Mouse (Mus musculus) myocyte (in vitro differentiated cells): ENCODE data around the gene Itpr2. TPM values are rescaled to one million over a fixed set of nuclear protein-coding genes. Genes with fewer than 3 reads are reported as not detected.

Source experiments
- H3K27me3 ChIP-seq: one replicate; pipeline ENCODE4 v1.6.1; 2011; ENCODE audit not compliant: control insufficient read depth, insufficient read depth, insufficient read length
- H3K36me3 ChIP-seq: one replicate; pipeline ENCODE4 v1.6.1; 2011; ENCODE audit not compliant: control insufficient read depth, insufficient read depth
- H3K4me2 ChIP-seq: one replicate; pipeline ENCODE4 v1.6.1; 2011; ENCODE audit warnings: low read depth, control low read depth
- H3K4me3 ChIP-seq: one replicate; pipeline ENCODE4 v1.5.1; 2011; ENCODE audit warnings: mild to moderate bottlenecking, control low read depth, moderate library complexity
- H3K79me2 ChIP-seq: one replicate; pipeline ENCODE4 v1.6.1; 2011; ENCODE audit not compliant: control insufficient read depth, insufficient read depth
- H3ac ChIP-seq: one replicate; pipeline ENCODE4 v1.6.1; 2011; ENCODE audit not compliant: control insufficient read depth, insufficient read length
- CEBPB ChIP-seq: IDR thresholded peaks from 2 replicates; pipeline ENCODE4 v1.6.1; 2011; ENCODE audit warnings: mild to moderate bottlenecking, moderate library complexity; ENCODE audit not compliant: poor library complexity, insufficient read depth, severe bottlenecking
- E2F4 ChIP-seq: IDR thresholded peaks from one replicate; pipeline ENCODE4 v1.6.1; 2011; ENCODE audit warnings: mild to moderate bottlenecking, control low read depth, moderate library complexity; ENCODE audit not compliant: insufficient read depth
- MAX ChIP-seq: IDR thresholded peaks from one replicate; pipeline ENCODE4 v1.6.1; 2011; ENCODE audit warnings: low read depth, mild to moderate bottlenecking, control low read depth
- MYOD1 ChIP-seq, 3 experiments: IDR thresholded peaks; one replicate each; pipeline ENCODE4 v1.6.1; 2011; ENCODE audit warnings: control low read depth in 2 of 3, low read depth in 2 of 3, mild to moderate bottlenecking in 2 of 3, moderate library complexity in 1 of 3; ENCODE audit not compliant: insufficient read length in 2 of 3, control insufficient read depth in 1 of 3
- MYOG ChIP-seq, 3 experiments: IDR thresholded peaks; one replicate each; pipeline ENCODE4 v1.6.1; 2011; ENCODE audit warnings: control low read depth in 2 of 3, low read depth in 2 of 3, mild to moderate bottlenecking in 2 of 3; ENCODE audit not compliant: insufficient read length in 2 of 3, control insufficient read depth in 1 of 3, insufficient read depth in 1 of 3
- POLR2A ChIP-seq: IDR thresholded peaks from one replicate; pipeline ENCODE4 v1.6.1; 2011; ENCODE audit warnings: low read depth, mild to moderate bottlenecking, control low read depth, moderate library complexity; ENCODE audit not compliant: insufficient read length
- POLR2AphosphoS2 ChIP-seq: IDR thresholded peaks from one replicate; pipeline ENCODE4 v1.6.1; 2011; ENCODE audit warnings: low read depth, control low read depth; ENCODE audit not compliant: insufficient read length
- REST ChIP-seq: IDR thresholded peaks from one replicate; pipeline ENCODE4 v1.6.1; 2011; ENCODE audit warnings: mild to moderate bottlenecking, control low read depth, moderate library complexity; ENCODE audit not compliant: insufficient read depth, insufficient read length
- SRF ChIP-seq: IDR thresholded peaks from one replicate; pipeline ENCODE4 v1.6.1; 2011; ENCODE audit warnings: low read depth; ENCODE audit not compliant: control insufficient read depth, insufficient read length
- TCF12 ChIP-seq: IDR thresholded peaks from one replicate; pipeline ENCODE4 v1.6.1; 2011; ENCODE audit warnings: mild to moderate bottlenecking, control low read depth; ENCODE audit not compliant: poor library complexity, insufficient read depth, severe bottlenecking
- TCF3 ChIP-seq: IDR thresholded peaks from one replicate; pipeline ENCODE4 v1.6.1; 2011; ENCODE audit warnings: low read depth, control low read depth; ENCODE audit not compliant: insufficient read length
- USF1 ChIP-seq: IDR thresholded peaks from one replicate; pipeline ENCODE4 v1.6.1; 2011; ENCODE audit warnings: low read depth, mild to moderate bottlenecking, control low read depth, moderate library complexity
- polyA plus RNA-seq: library from polyadenylated mRNA; unstranded; fragments of >200 nt; fragmentation: generic; extraction: Trizol; gene quantifications from one replicate; pipeline ENCODE4 v1.2.1, GENCODE M21; 2012; ENCODE audit warnings: missing spikeins

Gene Itpr2
- polyA plus RNA-seq, 1 experiment, result 4.7 TPM

GRCm38 (mm10) chr6:146114731-146115302 lies 387.2 kb downstream of the Itpr2 start:
- Histone ChIP-seq H3K4me3 (no peak overlapping the region), H3K36me3 (no peaks in the 10 kb centered on the region), H3K27me3 (no peaks in the 10 kb centered on the region), H3ac (no peak overlapping the region), H3K79me2 (no peaks in the 10 kb centered on the region), H3K4me2 (no peak overlapping the region)
- TF ChIP-seq USF1 (no peak), MYOG (IDR thresholded peaks at IDR 0.05; ENCODE audit: control insufficient read depth in 1 of 3, insufficient read depth in 1 of 3, insufficient read length in 2 of 3, low read depth in 2 of 3) (no peak), TCF3 (no peak), MAX (no peak), MYOD1 (IDR thresholded peaks at IDR 0.05; ENCODE audit: control insufficient read depth in 1 of 3, insufficient read length in 2 of 3, low read depth in 2 of 3) (no peak), POLR2A (no peak), REST (no peak), CEBPB (no peak), POLR2AphosphoS2 (no peak), TCF12 (no peak), E2F4 (no peak), SRF (no peak)

GRCm38 (mm10) chr6:146114071-146114470 lies 388.0 kb downstream of the Itpr2 start:
- no peaks in the 10 kb centered on the region for H3K36me3 ChIP-seq
- no peak for TF ChIP-seq SRF
- TF ChIP-seq E2F4, result no peak
- TF ChIP-seq REST, result no peak
- TF ChIP-seq CEBPB, result no peak
- no peak for TF ChIP-seq MAX
- TF ChIP-seq MYOD1 (IDR thresholded peaks at IDR 0.05; ENCODE audit: control insufficient read depth in 1 of 3, insufficient read length in 2 of 3, low read depth in 2 of 3), result no peak
- no peak for TF ChIP-seq POLR2A
- no peak for TF ChIP-seq POLR2AphosphoS2
- TF ChIP-seq MYOG (IDR thresholded peaks at IDR 0.05; ENCODE audit: control insufficient read depth in 1 of 3, insufficient read depth in 1 of 3, insufficient read length in 2 of 3, low read depth in 2 of 3), result no peak
- TF ChIP-seq TCF12, result no peak
- no peak for TF ChIP-seq TCF3
- TF ChIP-seq USF1, result no peak

GRCm38 (mm10) chr6:146113085-146113484 lies 388.9 kb downstream of the Itpr2 start:
- Histone ChIP-seq H3ac (no peak overlapping the region), H3K36me3 (no peaks in the 10 kb centered on the region), H3K27me3 (no peaks in the 10 kb centered on the region), H3K4me3 (no peak overlapping the region), H3K79me2 (no peaks in the 10 kb centered on the region), H3K4me2 (no peak overlapping the region)
- no peak for TF ChIP-seq CEBPB
- no peak for TF ChIP-seq TCF3
- no peak for TF ChIP-seq MYOD1 (IDR thresholded peaks at IDR 0.05; ENCODE audit: control insufficient read depth in 1 of 3, insufficient read length in 2 of 3, low read depth in 2 of 3)

More at GRCm38 (mm10) chr6:146114071-146114470, 388.0 kb downstream of the Itpr2 start:
- H3K79me2 ChIP-seq, result no peaks in the 10 kb centered on the region
- H3K4me3 ChIP-seq, result no peak overlapping the region
- no peak overlapping the region for H3K4me2 ChIP-seq
- H3K27me3 ChIP-seq, result no peaks in the 10 kb centered on the region
- H3ac ChIP-seq, result no peak overlapping the region

GRCm38 (mm10) chr6:146112211-146112610 lies 389.8 kb downstream of the Itpr2 start:
- Histone ChIP-seq H3K27me3 (no peaks in the 10 kb centered on the region), H3K79me2 (no peaks in the 10 kb centered on the region), H3K4me2 (peak overlapping the region; percentile 18), H3ac (no peak overlapping the region), H3K4me3 (no peak overlapping the region), H3K36me3 (no peaks in the 10 kb centered on the region)
- TF ChIP-seq MYOD1 (IDR thresholded peaks at IDR 0.05; ENCODE audit: control insufficient read depth in 1 of 3, insufficient read length in 2 of 3, low read depth in 2 of 3), result peak in 2 of 3 experiments; percentile 60 to 68
- no peak for TF ChIP-seq POLR2AphosphoS2
- no peak for TF ChIP-seq TCF12
- TF ChIP-seq MYOG (IDR thresholded peaks at IDR 0.05; ENCODE audit: control insufficient read depth in 1 of 3, insufficient read depth in 1 of 3, insufficient read length in 2 of 3, low read depth in 2 of 3), result peak in 2 of 3 experiments; percentile 40 to 77
- no peak for TF ChIP-seq CEBPB
- no peak for TF ChIP-seq E2F4

GRCm38 (mm10) chr6:146111781-146112180 lies 390.2 kb downstream of the Itpr2 start:
- no peaks in the 10 kb centered on the region for H3K27me3 ChIP-seq
- H3ac ChIP-seq, result no peak overlapping the region
- H3K79me2 ChIP-seq, result no peaks in the 10 kb centered on the region
- H3K4me2 ChIP-seq, result no peak overlapping the region
- no peaks in the 10 kb centered on the region for H3K36me3 ChIP-seq
- no peak overlapping the region for H3K4me3 ChIP-seq
- TF ChIP-seq MYOD1 (IDR thresholded peaks at IDR 0.05; ENCODE audit: control insufficient read depth in 1 of 3, insufficient read length in 2 of 3, low read depth in 2 of 3) (no peak), CEBPB (no peak), TCF3 (no peak), MAX (no peak), POLR2A (no peak), USF1 (no peak), E2F4 (no peak), MYOG (IDR thresholded peaks at IDR 0.05; ENCODE audit: control insufficient read depth in 1 of 3, insufficient read depth in 1 of 3, insufficient read length in 2 of 3, low read depth in 2 of 3) (no peak), POLR2AphosphoS2 (no peak)
